19 mouse cellular contexts compared by ENCODE assay signal in the genomic region with DNA sequence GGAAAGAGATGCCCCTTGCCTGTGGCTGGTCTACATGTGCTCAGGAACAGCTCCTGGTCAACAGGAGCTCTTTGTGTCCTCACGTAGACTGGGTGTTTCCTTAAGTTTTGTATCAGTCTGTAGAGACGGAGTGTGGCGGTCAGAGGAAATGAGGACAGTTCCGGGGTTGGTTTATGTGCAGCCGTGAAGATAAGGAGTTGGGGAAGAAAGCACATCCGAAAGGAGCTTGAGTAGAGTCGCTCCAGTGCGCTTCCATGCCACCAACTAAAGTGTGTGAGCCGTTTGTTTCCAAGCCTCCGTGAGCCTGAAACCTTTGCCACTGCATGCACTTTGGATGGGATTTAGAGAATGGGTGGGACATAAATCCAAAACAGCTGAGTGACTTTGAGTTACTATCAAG.
DNase-seq lines count a peak whose midpoint lies in the region; ATAC-seq lines count a peak whose summit lies in the region.
"Had no signal": no experiment of that assay in that cellular context is flagged by ENCODE, and none has a peak within 500 bp of the region (broad histone marks: within the 10 kb centered on the region; RNA-seq: fewer than 3 reads in every experiment).

No protein-coding gene starts in this region.

- 50% methylated on average over 10 of the region's 10 CpGs for WGBS in heart, embryonic 12.5 days
- WGBS in lung, embryonic 15.5 days = 58% methylated on average over 10 of the region's 10 CpGs
- 24% methylated on average over 10 of the region's 10 CpGs for WGBS in liver, embryonic 12.5 days (ENCODE audit: insufficient replicate concordance)

- H3K36me3 ChIP-seq in heart, embryonic 12.5 days = no peaks in the 10 kb centered on the region
- no peaks in the 10 kb centered on the region for H3K36me3 ChIP-seq in lung, embryonic 15.5 days
- no peaks in the 10 kb centered on the region for H3K36me3 ChIP-seq in liver, embryonic 12.5 days
- H3K36me3 ChIP-seq: hindbrain, embryonic 12.5 days; kidney, embryonic 15.5 days; midbrain, embryonic 15.5 days had no signal

- H3K4me3 ChIP-seq in heart, embryonic 12.5 days = no peak overlapping the region
- H3K4me3 ChIP-seq in lung, embryonic 15.5 days = no peak overlapping the region
- no peak overlapping the region for H3K4me3 ChIP-seq in liver, embryonic 12.5 days
- H3K4me3 ChIP-seq: forebrain, embryonic 13.5 days; hindbrain, embryonic 12.5 days; kidney, embryonic 15.5 days; midbrain, embryonic 15.5 days had no signal

- DNase-seq in heart, adult 9 months (ENCODE audit: low spot score in 2 of 2) = no peak
- DNase-seq in lung, postnatal 25 days (ENCODE audit: low spot score) = no peak
- DNase-seq in adrenal gland, adult (ENCODE audit: inconsistent age in 2 of 2, low spot score in 1 of 2) = no peak
- DNase-seq: cerebellum, adult 9-10 months; gastrocnemius, postnatal 25 days; layer of hippocampus, postnatal 36 days; left cerebral cortex, postnatal 4 days; lung, adult 18-20 months had no signal

- ATAC-seq in heart, embryonic 12.5 days (ENCODE audit: insufficient number of reproducible peaks, low FRiP score) = no peak
- ATAC-seq in lung, embryonic 15.5 days (ENCODE audit: borderline replicate concordance, extremely low read depth, low FRiP score, low TSS enrichment) = no peak
- 0 out of 2 replicates have a peak, but pooled peaks have one; percentile 35 for ATAC-seq in liver, embryonic 12.5 days
- ATAC-seq in megakaryocyte progenitor cell, adult 5-6 weeks (replicated peaks; ENCODE audit: poor library complexity) = peak; percentile 75
- no peak for ATAC-seq in frontal cortex, adult (ENCODE audit: low TSS enrichment)
- ATAC-seq: forebrain, embryonic 13.5 days; inflammation-experienced regulatory T-cells, adult 6 months; midbrain, embryonic 15.5 days had no signal

- peaks cover 26% of the 10 kb centered on the region for H3K4me1 ChIP-seq in heart, embryonic 12.5 days (replicated peaks)
- no peaks in the 10 kb centered on the region for H3K4me1 ChIP-seq in lung, embryonic 15.5 days
- peaks cover 15% of the 10 kb centered on the region for H3K4me1 ChIP-seq in liver, embryonic 12.5 days

- no peak overlapping the region for H3K9ac ChIP-seq in heart, embryonic 12.5 days
- H3K9ac ChIP-seq in lung, embryonic 15.5 days = no peak overlapping the region
- H3K9ac ChIP-seq in liver, embryonic 12.5 days = no peak overlapping the region
- H3K9ac ChIP-seq: forebrain, embryonic 13.5 days; hindbrain, embryonic 12.5 days; kidney, embryonic 15.5 days; midbrain, embryonic 15.5 days had no signal

- peak overlapping the region; percentile 40; the same call in 1 of the 2 replicates for H3K4me2 ChIP-seq in heart, embryonic 12.5 days
- peak overlapping the region; percentile 11; the same call in 1 of the 2 replicates for H3K4me2 ChIP-seq in lung, embryonic 15.5 days
- H3K4me2 ChIP-seq in liver, embryonic 12.5 days = peak overlapping the region; percentile 28
- H3K4me2 ChIP-seq: forebrain, embryonic 13.5 days; hindbrain, embryonic 12.5 days; kidney, embryonic 15.5 days; midbrain, embryonic 15.5 days had no signal

- no peaks in the 10 kb centered on the region for H3K27me3 ChIP-seq in heart, embryonic 12.5 days (replicated peaks)
- H3K27me3 ChIP-seq in lung, embryonic 15.5 days = no peaks in the 10 kb centered on the region
- no peaks in the 10 kb centered on the region for H3K27me3 ChIP-seq in liver, embryonic 12.5 days (replicated peaks)
- H3K27me3 ChIP-seq: forebrain, embryonic 13.5 days; hindbrain, embryonic 12.5 days; kidney, embryonic 15.5 days; midbrain, embryonic 15.5 days had no signal

- no peaks in the 10 kb centered on the region for H3K9me3 ChIP-seq in heart, embryonic 12.5 days (replicated peaks)
- no peaks in the 10 kb centered on the region for H3K9me3 ChIP-seq in lung, embryonic 15.5 days
- H3K9me3 ChIP-seq in liver, embryonic 12.5 days (replicated peaks) = no peaks in the 10 kb centered on the region
- H3K9me3 ChIP-seq: forebrain, embryonic 13.5 days; hindbrain, embryonic 12.5 days; kidney, embryonic 15.5 days; midbrain, embryonic 15.5 days had no signal

- no peak overlapping the region for H3K27ac ChIP-seq in heart, embryonic 12.5 days (ENCODE audit: poor library complexity, severe bottlenecking)
- H3K27ac ChIP-seq in lung, embryonic 15.5 days = no peak overlapping the region
- 0 out of 2 replicates have a peak overlapping the region, but pooled peaks have one; percentile 32 for H3K27ac ChIP-seq in liver, embryonic 12.5 days
- H3K27ac ChIP-seq: forebrain, embryonic 13.5 days; hindbrain, embryonic 12.5 days; kidney, embryonic 15.5 days; macrophage; midbrain, embryonic 15.5 days had no signal

Comparison
In these comparisons a context has a peak if more than half of its experiments do, and no peak if none do; other contexts are left out.
1. ATAC-seq: peak in liver, embryonic 12.5 days (single experiment) and megakaryocyte progenitor cell, adult 5-6 weeks (single experiment); none in heart, embryonic 12.5 days (single experiment), lung, embryonic 15.5 days (single experiment) and frontal cortex, adult (single experiment).
2. Peak in every context shown above with its lines, with median percentiles within 50 percentile points of each other: H3K4me2 ChIP-seq.